Mouse (Mus musculus): ENCODE results near the gene Maml2.
A peak's percentile ranks its signal among the peaks of the same experiment; 100 is the strongest.

The Maml2 gene

GRCm38 (mm10) chr9:13620794-13621193, 323.0 kb downstream of the Maml2 start:
- DNase-seq (ENCODE audit: low spot score): no peak

- no peak for DNase-seq (ENCODE audit: low spot score)
Measured at GRCm38 (mm10) chr9:13621941-13622340, 324.2 kb downstream of the Maml2 start.

- DNase-seq (ENCODE audit: low spot score): no peak
Measured at GRCm38 (mm10) chr9:13622426-13622825, 324.7 kb downstream of the Maml2 start.

GRCm38 (mm10) chr9:13623892-13624422, 326.2 kb downstream of the Maml2 start:
- DNase-seq (ENCODE audit: low spot score): no peak

- DNase-seq (ENCODE audit: low spot score): no peak
Measured at GRCm38 (mm10) chr9:13624780-13625179, 327.0 kb downstream of the Maml2 start.

- DNase-seq (ENCODE audit: low spot score): no peak
Measured at GRCm38 (mm10) chr9:13625215-13625614, 327.5 kb downstream of the Maml2 start.

- DNase-seq (ENCODE audit: low spot score): no peak
Measured at GRCm38 (mm10) chr9:13626480-13626879, 328.7 kb downstream of the Maml2 start.

- no peak for DNase-seq (ENCODE audit: low spot score)
Measured at GRCm38 (mm10) chr9:13633371-13633770, 335.6 kb downstream of the Maml2 start.

GRCm38 (mm10) chr9:13639655-13640054, 341.9 kb downstream of the Maml2 start:
- DNase-seq (ENCODE audit: low spot score): no peak

- DNase-seq (ENCODE audit: low spot score): no peak
Measured at GRCm38 (mm10) chr9:13645153-13645552, 347.4 kb downstream of the Maml2 start.

- DNase-seq (ENCODE audit: low spot score): peak; percentile 15
Measured at GRCm38 (mm10) chr9:13651065-13651464, 353.3 kb downstream of the Maml2 start.

GRCm38 (mm10) chr9:13651828-13652227, 354.1 kb downstream of the Maml2 start:
- DNase-seq (ENCODE audit: low spot score): no peak

GRCm38 (mm10) chr9:13652389-13652877, 354.7 kb downstream of the Maml2 start:
- DNase-seq (ENCODE audit: low spot score): peak; percentile 71

GRCm38 (mm10) chr9:13652917-13653316, 355.2 kb downstream of the Maml2 start:
- DNase-seq (ENCODE audit: low spot score): peak; percentile 82

GRCm38 (mm10) chr9:13661768-13662623, 364.2 kb downstream of the Maml2 start:
- DNase-seq (ENCODE audit: low spot score): peak; percentile 41

- DNase-seq (ENCODE audit: low spot score): no peak
Measured at GRCm38 (mm10) chr9:13665487-13665969, 367.8 kb downstream of the Maml2 start.

GRCm38 (mm10) chr9:13667955-13668354, 370.2 kb downstream of the Maml2 start:
- no peak for DNase-seq (ENCODE audit: low spot score)

GRCm38 (mm10) chr9:13668742-13669141, 371.0 kb downstream of the Maml2 start:
- DNase-seq (ENCODE audit: low spot score): no peak

GRCm38 (mm10) chr9:13671125-13671769, 373.5 kb downstream of the Maml2 start:
- no peak for DNase-seq (ENCODE audit: low spot score)

- DNase-seq (ENCODE audit: low spot score): no peak
Measured at GRCm38 (mm10) chr9:13673304-13673703, 375.5 kb downstream of the Maml2 start.

- DNase-seq (ENCODE audit: low spot score): no peak
Measured at GRCm38 (mm10) chr9:13678026-13678425, 380.3 kb downstream of the Maml2 start.

GRCm38 (mm10) chr9:13679696-13680095, 381.9 kb downstream of the Maml2 start:
- no peak for DNase-seq (ENCODE audit: low spot score)

- no peak for DNase-seq (ENCODE audit: low spot score)
Measured at GRCm38 (mm10) chr9:13681147-13681546, 383.4 kb downstream of the Maml2 start.

All from embryo, embryonic 10.5 days (tissue).